Mouse (Mus musculus) right cerebral cortex, postnatal 4 days (tissue): ENCODE data around the gene Slc4a5.
A peak's percentile ranks its signal among the peaks of the same experiment; 100 is the strongest.

Source experiments
- DNase-seq: peaks from one replicate; pipeline ENCODE4 v3.0.0-alpha.2; 2022

Slc4a5 gene

DNA sequence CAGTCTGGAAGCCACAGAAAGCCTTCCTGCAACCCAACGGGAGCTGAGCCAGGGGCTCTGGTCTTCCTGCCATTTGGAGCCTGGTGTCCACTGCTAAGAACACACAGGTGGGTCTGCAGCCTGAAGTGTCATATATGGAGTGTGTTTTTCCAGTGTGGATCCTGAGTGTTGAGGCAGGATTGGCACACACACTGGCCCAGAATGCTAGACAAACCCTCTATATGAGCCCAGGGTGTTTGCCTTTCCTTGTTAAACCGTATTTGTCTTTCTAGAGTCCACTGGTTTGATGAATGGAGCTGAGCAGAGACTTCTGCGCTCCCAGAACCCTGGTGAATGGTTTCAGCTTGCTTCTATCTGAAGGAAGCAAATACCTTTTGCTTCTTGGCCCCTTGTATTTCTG, at the start of gene Slc4a5:
Gene Slc4a5, plus strand, starts transcription at position 15 of the 400 bp plus-strand sequence.
- DNase-seq: no peak

DNA sequence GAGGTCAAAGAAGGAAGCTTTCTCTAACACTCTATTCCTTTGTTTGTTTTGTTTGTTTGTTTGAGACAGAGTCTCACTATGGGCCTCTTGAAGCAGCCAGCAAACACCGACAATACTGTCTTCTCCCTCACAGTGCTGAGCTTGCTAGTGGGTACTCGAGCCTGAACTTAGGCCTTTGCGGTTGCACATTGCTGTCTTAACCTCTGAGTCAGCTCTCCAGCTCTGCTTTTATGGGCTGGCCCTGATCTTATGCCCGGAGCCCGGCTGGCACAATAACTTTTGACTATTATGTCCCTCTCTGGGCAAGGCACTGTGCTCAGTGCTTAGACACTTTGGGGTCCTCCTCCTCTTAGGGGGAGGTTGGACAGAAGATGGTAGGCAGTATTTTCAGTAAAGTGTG, 49.8 kb upstream of the Slc4a5 start:
- no peak for DNase-seq

DNA sequence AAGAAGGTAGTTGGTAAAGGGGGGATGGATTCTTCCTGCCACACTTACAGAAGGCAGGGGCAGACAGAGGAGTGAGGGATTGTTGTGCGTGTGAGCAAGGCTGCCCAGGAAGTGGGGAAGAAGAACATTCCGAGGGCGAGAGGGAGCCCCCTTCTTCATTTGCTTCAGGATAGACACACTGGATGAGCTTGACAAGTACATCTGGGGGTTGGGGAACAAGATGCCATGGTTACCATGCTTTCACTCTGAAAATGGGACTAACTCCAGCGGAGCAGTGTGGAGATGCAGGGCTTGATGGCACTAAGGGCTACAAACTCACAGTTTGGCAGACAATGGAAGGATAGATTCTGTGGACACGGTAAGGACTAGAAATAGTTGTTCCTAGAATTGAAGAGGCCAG, 48.6 kb upstream of the Slc4a5 start:
- DNase-seq: no peak

DNA sequence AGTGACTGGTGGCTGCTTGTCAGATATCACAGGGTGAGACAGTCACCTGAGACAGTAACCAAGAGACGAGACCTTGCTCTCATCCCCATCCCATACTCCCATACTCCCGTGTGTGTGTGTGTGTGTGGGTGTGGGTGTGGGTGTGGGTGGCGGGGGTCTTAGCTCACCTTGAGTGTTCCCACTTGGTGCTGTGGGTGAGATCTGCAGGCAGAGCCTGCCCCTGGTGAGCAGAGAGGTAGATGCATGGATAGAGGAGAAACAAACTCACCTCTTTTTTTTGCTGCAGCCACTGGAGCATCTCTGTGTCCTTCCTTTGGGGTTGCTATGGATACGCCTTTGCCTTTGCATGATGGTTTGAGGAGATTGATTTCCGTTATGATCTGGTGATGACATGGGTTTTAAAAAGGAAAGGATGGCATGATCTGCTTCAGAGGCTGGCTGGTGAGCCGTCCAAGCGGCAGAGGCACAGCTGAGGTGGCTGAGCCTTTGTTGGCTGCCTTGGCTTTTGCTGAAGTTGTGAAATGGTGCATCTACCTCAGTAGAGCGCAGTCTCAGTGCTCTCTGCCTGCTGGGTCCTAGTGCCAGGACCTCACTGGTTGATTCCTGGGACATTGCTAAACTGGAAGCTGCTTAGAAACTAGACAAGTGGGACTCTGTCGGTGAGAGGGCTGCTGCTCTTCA, 47.2 kb upstream of the Slc4a5 start:
- DNase-seq: no peak

DNA sequence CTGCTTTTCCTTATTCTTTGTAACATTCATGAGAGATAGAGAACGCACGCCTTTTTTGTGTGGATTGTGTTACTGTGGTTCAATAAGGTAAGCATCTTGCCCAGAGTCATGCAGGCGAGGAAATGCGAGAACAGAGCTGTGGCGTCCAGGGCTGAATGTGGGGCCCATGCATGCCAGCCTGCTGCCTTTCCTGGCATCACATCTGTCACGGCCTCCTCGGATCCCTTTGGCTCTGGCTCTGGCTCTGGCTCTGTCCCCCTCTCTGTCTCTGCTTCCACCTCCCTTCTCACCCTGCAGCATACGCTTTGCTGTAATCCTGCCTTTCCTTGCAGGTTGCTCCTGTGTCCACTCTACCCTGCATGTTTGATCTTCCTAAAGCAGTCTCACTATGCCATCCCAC, 43.6 kb upstream of the Slc4a5 start:
- DNase-seq: no peak

DNA sequence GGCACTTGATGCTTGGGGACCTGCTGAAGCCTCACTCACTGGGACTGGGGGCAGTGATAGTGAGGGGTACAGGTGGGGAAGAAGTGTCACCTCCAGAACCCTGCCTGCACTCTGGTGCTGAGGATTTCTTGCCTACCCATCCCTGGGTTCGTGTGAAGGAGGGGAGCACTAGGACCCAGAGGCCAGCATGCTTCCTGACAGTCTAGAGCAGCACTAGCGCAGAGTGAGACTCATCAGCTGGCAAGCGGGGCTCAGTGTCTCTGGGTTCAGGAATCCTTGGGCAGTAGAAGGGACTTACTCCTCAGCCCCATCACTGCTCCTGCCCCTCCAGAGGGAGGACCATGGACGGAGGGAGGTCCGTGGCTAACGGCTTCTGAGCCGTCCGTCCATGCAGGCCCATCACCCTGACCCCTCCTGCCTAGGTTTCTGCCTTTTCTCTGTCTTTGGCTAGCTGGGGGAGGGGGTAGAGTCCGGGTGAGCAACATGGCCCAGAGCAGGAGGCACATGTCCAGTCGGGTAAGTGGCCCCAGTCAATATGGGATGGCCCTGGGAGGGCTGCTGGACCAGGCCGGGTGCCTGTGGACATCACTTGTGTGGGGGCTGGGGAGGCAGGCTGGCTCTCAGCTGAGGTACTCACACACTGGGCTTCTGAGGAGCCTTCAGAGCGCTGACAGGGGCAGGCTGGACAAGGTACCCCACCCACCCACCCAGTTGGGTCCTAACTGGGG, 40.1 kb upstream of the Slc4a5 start:
- peak; percentile 61 for DNase-seq

DNA sequence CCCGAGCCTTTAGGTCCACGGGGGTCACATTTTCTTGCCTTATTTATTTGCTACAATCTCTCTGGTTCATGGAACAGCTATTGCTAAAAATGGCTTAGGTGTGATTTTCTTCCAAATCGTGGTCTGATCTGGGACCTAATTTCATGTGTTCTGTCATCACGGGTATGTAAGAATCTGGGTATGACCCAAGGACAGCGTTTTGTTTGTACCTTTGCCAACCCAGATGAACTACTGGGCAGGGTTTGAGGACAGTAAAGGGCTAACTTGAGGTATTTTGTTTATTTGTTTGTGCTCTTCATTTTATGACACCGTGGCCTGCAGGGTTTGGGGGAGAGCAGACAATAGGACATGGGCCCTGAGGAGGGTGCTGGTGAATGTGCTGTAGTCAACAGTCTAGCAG, 39.0 kb upstream of the Slc4a5 start:
- no peak for DNase-seq

DNA sequence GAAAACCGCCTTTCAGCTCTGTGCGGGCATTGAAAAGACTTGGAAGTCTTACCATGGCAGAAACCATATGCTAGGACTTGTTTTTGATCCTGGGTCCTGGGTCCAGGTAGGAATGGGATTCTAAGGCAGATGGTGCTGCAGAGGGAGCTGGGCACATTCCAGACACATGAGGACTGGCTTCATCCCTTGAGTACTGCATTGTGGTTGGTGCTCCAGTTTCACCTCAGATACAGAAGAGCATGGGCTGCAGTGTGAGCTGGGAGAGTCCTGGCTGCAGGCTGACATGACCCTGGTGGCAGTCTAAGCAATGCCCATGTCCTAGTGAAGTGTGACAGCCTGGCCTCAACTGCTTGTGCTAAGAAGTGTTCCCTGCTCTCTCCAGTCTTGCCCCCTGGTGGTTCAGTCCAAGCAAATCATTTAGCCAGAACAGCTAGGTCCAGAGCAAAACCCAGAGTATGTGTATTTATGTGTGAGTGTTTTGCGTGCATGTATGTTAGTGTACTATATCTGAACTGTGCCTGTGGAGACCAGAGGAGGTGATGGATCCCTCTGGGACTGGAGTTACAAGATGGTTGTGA, 34.7 kb upstream of the Slc4a5 start:
- no peak for DNase-seq

DNA sequence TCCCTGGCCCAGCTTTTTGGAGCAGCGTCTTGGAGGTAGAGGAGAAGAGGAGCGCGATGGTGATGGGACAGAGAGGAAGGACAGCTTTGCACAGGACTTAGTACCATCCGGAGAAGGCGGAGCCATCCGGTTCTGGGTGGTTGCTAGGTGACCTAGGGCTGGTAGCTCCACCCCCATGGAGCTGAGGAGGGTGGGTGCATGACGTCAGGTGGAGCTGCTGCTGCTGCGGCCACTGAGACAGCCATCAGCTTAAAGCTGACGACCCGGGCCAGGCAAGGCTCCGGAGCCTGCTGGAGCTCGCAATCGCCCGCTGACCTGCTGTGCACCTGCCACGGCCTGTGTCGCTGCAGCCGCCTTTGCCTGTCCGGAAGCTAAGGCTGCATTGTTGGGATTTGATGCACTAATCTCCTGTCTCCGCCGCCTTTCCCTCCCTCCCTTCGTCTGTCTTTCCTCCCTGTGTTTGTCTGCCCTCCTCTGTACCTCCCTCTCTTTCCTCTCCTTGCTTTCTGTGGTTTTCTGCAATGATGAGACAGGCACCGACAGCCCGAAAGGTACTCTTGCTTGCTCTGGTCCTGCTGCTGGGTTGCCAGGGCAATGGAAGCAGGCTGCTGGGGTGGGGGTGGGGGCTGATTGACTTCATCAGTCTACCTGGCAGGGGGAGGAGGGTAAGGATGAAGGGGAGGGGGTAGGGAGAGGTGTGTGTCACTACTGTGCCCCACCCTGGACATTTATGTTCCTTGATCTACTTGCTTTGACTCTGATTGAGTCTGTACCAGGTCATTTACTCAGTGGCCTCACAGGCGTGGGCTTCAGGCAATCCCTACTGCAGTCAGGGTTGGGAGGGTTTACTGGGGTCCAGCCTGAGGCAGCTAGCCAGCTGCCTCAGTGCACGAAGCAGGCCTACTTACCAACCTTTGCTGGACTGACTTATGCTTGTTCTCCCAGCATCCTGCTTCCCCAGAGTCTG, 33.5 kb upstream of the Slc4a5 start:
- peak; percentile 80 for DNase-seq

DNA sequence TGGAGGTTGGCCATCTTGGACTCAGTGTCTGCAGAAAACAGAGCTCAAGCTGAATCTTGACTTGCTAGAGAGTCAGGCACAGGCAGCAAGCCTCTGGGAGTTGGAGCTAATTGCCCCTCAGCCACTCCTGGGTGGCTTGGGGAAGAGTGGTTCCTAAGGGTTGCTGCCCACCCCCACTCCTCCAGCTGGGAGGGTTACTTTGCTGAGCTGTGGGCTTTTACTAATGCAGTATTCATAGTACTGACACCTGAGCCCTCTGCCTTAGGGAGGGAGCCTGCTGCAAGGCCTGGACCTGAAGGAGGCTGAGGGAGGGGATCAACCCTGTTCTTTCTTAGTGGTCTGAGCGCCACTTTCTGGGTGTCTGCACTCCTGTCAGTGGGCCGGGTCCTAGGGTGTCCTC, 32.7 kb upstream of the Slc4a5 start:
- DNase-seq: no peak

DNA sequence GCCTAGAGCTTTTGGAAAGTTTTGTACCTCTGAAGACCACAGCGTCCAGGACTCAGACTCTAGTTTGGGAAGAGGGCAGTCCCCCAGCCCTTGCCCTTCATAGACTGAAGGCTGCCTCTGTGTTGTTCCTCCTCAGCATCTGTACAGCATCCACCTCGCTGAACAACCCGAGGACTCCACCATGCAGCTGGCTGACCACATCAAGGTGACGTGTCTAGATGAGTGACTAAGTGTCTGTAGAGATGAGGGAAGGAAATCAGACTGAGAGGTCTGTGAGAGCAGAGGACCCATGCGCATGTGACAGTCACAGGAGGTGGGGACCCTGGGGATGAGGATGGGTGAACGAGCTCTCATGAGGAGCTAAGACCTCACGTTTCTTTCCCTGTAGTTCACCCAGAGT, 26.1 kb upstream of the Slc4a5 start:
- no peak for DNase-seq

DNA sequence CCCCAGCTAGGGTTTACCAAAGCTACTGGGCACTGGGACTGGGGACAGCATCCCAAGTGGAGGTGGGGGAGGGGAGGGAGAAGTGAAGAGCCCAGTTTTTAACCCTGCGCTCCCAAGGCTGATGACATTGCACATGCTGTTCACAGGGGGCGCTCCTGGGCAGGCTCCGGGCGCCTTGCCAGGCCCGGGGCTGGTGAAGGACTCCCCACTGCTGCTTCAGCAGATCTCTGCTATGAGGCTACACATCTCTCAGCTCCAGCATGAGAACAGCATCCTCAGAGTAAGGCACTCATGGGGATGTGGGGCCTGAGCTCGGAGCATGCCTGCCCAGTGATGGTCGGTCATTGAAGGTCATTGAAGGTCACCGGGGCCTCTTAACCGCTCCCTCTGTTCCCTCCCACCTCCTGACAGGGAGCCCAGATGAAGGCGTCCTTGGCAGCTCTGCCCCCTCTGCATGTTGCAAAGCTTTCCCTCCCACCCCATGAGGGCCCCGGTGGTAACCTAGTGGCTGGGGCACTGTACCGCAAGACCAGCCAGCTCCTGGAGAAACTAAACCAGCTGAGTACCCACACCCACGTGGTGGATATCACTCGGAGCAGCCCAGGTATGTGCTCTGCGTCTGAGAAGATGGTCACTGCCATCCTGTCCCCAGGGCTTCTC, 22.2 kb upstream of the Slc4a5 start:
- DNase-seq: peak; percentile 66

DNA sequence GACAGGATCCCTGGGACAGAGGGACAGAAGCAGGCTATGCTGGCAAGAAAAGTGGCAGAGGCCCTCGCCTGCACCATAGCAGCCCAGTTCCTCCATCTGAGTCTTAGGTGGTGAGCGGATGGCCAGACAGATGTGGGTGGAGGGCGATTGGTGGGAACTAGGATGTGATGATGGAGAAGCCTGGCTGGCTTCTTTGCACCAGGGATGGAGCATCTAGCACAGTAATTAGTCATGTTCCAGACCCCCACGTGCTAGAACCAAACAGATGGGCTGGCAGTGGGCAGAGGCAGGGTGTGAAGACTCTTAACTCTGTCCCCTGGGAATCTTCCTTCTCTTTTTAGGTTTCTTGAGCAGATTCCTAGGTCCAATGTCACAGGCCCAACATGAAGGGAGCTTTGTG, 16.3 kb upstream of the Slc4a5 start:
- no peak for DNase-seq

DNA sequence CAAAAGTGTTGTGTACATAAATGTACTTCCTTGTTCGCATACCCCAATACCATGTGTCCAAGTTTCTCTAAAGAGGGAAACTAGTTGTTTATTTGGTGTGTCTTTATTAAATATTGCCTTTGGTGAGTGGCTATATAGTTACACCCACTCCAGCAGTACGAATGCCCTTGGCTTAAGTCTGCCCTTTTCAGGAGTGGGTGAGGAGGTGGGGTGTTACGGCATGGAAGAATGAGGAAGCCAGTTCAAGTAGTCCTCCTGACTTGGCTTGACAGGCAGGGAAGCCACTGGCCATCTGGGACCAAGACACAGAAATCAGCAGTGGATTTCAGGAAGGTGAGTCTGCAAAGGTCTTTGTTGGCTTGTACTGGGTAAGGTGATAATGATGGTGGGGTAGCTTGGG, 13.8 kb upstream of the Slc4a5 start:
- no peak for DNase-seq

DNA sequence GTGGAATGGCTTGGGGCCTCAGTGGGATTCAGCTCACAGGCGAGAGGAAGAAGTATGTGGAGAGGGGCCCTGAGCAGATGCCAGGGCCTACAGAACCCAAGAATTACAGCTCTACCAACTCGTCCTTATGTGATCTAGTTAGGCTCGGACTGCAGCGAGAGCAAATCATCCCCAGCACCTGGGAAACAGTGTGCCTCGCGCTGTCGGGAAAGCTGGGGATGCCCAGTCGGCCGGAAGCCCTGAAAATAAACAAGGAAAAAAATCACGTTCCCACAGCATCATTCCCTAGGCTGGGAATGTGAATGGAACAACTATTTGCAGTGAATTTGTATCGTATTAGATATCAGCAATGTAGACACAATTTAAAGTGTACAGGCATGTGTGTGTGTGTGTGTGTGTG, 13.3 kb upstream of the Slc4a5 start:
- DNase-seq: no peak

DNA sequence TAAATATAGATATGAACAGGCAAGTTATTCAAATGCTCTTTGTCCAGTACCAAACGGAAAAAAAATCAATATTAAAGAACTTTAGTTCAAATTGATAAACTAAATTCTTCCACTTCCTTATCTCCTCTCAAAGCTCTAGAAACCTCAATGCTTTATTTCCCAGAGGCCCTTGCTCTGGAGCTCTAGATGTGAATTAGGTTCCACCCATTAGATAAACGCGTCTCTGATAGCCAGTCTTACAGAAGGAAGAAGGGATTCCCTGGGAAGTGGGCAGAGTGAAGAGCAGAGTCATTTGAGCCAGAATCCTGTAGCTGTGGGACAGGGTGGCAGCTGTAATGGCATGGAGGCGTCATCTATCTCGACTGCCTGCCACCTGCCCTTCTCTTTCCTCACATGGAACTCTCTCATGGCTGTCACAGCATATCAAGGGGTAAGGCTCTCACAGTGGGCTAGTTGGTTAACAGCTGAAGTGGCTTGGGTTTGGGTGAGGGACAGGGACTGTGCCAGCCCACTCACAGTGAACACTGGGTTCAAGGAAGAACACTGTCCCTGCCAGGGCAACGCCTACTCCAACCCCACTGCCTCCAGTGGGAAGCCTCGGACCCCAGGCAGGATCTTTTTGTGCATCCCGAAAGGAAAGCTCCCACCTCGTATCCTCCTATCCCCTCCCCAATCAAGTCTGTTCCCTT, 12.1 kb upstream of the Slc4a5 start:
- no peak for DNase-seq

DNA sequence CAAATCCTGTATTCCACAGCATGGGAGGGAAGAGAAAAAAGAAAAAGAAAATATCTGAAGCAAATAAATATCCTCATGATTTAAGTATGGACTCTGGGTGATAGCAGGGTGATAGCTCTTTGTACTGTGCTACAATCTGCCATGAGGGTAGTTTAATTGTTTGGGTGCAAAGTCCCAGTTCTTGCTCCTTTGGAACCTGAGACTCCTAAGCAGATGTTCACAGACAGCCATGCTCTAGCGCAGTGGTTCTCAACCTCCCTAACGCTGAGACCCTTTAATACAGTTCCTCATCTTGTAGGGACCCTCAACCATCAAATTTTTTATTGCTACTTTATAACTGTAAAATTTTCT, 11.6 kb upstream of the Slc4a5 start:
- DNase-seq: no peak

DNA sequence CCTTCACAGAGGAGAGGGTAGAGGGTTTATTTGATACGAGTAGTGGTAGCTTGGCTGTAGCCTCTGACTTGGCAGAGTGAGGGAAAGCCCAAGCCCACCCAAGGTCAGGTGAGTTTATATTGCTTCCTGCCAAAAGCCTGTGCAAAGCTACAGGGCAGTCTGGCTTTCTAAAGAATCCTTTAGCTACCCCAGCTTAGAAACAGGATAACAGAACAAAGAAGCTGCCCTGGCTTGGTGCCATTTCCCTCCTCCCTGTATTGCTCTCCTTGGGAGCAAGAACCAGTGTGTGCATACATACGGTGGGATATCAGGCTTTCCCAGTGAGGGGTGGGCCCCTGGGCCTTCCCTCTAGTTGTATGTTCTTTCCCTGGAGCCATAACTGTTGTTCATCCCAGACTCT, 9.1 kb upstream of the Slc4a5 start:
- DNase-seq: no peak

DNA sequence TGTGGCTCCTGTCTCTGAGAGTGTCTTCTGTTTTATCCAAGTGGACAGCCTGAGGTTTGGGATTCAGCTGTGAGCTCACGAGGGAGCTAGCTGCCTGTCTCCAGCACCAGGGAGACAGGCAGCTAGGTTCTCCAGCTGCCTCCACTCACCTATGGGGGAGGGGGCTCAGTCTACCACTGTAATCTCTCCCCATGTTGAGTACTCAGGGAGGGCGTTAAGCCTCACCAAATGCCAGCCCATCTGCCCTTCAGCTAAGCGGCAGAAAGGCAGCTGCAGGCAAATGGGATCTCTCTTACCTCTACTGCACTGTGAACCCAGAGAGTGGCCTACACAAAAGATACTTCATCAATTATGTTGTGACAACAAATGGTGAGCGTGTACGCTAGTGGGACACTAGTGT, 8.1 kb upstream of the Slc4a5 start:
- no peak for DNase-seq

DNA sequence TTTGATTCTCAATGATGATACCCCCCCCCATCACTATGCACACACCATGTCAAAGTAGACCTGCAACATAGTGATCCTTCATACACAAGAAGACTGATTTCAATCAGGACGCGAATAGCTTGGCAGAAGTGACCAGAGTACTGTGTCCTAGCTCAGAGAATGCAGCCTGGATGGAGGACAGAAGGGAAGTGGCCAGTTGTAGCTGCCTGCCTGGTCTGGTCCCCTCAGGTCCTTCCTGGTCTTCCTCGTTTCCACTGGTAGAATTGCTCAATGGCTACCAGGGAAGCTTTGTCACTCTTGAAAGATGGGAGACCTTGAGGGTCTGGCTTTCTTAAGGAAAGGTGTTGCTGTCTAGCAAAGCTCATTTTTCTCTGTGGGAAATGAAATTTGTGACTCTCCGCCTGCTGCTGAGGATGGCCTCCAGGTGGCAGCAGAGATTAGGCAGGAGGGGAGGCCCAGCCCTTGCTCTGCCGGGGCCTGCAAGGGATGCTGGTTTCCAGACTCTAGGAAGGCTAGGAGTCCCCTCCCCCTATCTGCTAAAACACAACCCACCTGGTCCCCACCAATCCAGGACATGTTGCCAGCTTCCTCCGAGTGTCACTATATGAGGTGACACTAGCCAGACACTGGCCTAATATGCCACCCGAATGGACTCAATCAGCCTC, 4.5 kb upstream of the Slc4a5 start:
- peak; percentile 93 for DNase-seq

DNA sequence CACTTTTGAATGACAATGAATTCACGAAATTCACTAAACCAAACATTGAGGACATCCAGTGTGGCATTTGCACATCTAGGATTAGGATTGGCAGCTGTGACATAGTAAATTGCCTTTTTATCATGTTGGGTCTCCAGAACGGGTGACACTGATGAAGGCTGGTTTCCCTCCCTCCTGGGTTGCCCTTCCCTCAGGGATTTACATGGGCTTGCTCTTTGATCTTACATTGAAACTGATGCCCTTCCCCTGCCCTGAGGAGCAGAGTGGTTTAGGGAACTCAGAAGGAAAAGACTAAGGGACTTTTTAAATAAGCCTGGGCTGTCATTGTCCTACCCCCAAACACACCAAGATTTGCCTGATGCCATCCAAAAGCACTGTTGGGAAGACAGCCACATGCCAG, 11.9 kb downstream of the Slc4a5 start:
- no peak for DNase-seq

DNA sequence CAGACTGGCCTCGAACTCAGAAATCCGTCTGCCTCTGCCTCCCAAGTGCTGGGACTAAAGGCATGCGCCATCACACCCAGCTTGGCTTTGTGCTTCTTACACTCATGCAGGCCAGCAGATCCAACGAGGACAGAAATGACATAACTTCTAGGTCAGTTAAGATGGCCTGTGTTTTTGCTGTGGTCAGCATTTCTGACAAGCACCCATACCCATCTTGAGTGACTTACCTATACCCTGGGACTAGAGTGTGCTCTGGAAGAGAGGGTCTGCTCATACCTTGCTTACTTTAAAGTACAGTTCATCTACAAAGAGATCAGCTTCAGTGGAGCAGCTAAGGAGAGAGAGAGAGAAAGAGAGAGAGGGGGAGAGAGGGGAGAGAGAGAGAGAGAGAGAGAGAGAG, 13.7 kb downstream of the Slc4a5 start:
- no peak for DNase-seq
